Mouse (Mus musculus) neural tube, embryonic 11.5 days (tissue): ENCODE data around the gene Pim3. TPM values are rescaled to one million over a fixed set of nuclear protein-coding genes. Genes with fewer than 3 reads are reported as not detected.

Experiments used
- ATAC-seq: fragments of 200-750 bp; cut with Nextera tagmentation; 2 replicates; pipeline ENCODE4 v1.8.0; 2017; ENCODE audit warnings: moderate number of reproducible peaks, mild to moderate bottlenecking, moderate TSS enrichment, moderate library complexity; ENCODE audit not compliant: insufficient read depth, low FRiP score, low TSS enrichment
- DNase-seq: peaks from one replicate; pipeline ENCODE4 v3.0.0-alpha.2; 2015; ENCODE audit warnings: low spot score
- H3K27ac ChIP-seq: fragments of 300-500 bp; sonication (generic); 2 replicates; pipeline ENCODE4 v1.5.1; 2014; ENCODE audit warnings: low read depth, mild to moderate bottlenecking, low read length
- H3K27me3 ChIP-seq: fragments of 300-500 bp; sonication (generic); 2 replicates; pipeline ENCODE4 v1.6.1; 2014; ENCODE audit warnings: mild to moderate bottlenecking, low read length, mixed read lengths; ENCODE audit not compliant: control insufficient read depth, insufficient read depth
- H3K36me3 ChIP-seq: fragments of 300-500 bp; sonication (generic); 2 replicates; pipeline ENCODE4 v1.6.1; 2014; ENCODE audit warnings: mild to moderate bottlenecking, low read length, moderate library complexity, mixed read lengths; ENCODE audit not compliant: control insufficient read depth, insufficient read depth
- H3K4me1 ChIP-seq: fragments of 300-500 bp; sonication (generic); 2 replicates; pipeline ENCODE4 v1.6.1; 2014; ENCODE audit warnings: low read length, mixed read lengths; ENCODE audit not compliant: control insufficient read depth, insufficient read depth
- H3K4me2 ChIP-seq: fragments of 300-500 bp; sonication (generic); 2 replicates; pipeline ENCODE4 v1.6.1; 2014; ENCODE audit warnings: low read depth, mild to moderate bottlenecking, moderate library complexity
- H3K4me3 ChIP-seq: fragments of 300-500 bp; sonication (generic); 2 replicates; pipeline ENCODE4 v1.5.1; 2014; ENCODE audit warnings: low read depth, low read length
- H3K9ac ChIP-seq: fragments of 300-500 bp; sonication (generic); 2 replicates; pipeline ENCODE4 v1.6.1; 2014; ENCODE audit warnings: mild to moderate bottlenecking, low read length
- H3K9me3 ChIP-seq: fragments of 300-500 bp; sonication (generic); 2 replicates; pipeline ENCODE4 v1.6.1; 2016; ENCODE audit warnings: low read length; ENCODE audit not compliant: control insufficient read depth
- WGBS: fragments of 180-500 bp; shearing (Covaris S2); extraction: QIAGEN DNeasy Blood & Tissue Kit; methylation state at CpG from one replicate; pipeline ENCODE4 v1.1.7; 2014; 5-methylcytosine and 5-hydroxymethylcytosine counted together
- polyA plus RNA-seq: library from polyadenylated mRNA; unstranded; fragments of >200 nt; fragmentation: Nextera tagmentation; extraction: Ambion mirVana; gene quantifications from 2 replicates; pipeline ENCODE4 v1.2.1, GENCODE M21; 2014

Pim3 gene
- polyA plus RNA-seq, 1 experiment from 2014 or later = 42.3 TPM

DNA sequence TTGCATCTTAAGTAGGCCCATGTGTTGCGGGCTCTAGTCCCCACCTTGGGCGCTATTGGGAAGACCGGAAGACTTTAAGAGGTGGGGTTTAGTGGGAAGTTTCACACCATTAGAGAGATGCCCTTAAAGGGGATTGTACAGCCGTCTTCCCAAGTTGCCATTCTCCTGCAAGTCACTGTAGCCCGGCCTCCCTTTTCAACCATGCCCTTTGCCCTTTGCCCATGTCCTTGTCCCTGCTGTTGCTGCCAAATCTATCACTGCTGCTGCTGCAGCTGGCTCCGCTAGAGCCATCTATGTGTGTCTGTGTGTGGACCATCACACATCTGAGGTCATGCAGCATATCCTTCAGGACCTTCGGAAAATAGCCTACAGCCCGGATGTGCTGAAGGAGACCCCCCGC, 29.4 kb upstream of the Pim3 start:
- WGBS = 85% methylated on average over 9 of the region's 9 CpGs
- no peaks in the 10 kb centered on the region for H3K36me3 ChIP-seq
- ATAC-seq (no peak), DNase-seq (no peak)
- H3K9ac ChIP-seq = no peak overlapping the region
- H3K4me3 ChIP-seq = no peak overlapping the region
- H3K4me2 ChIP-seq = no peak overlapping the region
- no peak overlapping the region for H3K27ac ChIP-seq
- peaks cover under 1% of the 10 kb centered on the region for H3K4me1 ChIP-seq
- no peaks in the 10 kb centered on the region for H3K27me3 ChIP-seq
- H3K9me3 ChIP-seq = no peaks in the 10 kb centered on the region

DNA sequence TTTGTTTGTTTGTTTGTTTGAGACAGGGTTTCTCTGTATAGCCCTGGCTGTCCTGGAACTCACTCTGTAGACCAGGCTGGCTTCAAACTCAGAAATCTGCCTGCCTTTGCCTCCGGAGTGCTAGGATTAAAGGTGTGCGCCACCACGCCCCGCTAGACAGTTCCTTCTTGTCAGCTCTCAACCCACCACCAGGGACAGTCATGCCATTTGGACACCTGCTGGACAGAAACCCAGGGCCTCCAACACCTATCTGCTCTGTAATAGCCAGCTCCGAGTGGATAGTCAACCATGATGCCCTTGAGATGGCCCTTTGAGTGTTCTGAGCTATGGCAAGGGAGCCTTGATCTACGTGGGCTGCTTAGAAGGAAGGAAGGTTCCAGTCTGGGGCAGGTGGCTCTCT, 26.0 kb upstream of the Pim3 start:
- ATAC-seq = no peak
- Histone ChIP-seq H3K4me3 (no peak overlapping the region), H3K4me1 (peaks cover 12% of the 10 kb centered on the region), H3K27ac (no peak overlapping the region), H3K9ac (no peak overlapping the region), H3K36me3 (no peaks in the 10 kb centered on the region), H3K4me2 (no peak overlapping the region), H3K9me3 (no peaks in the 10 kb centered on the region), H3K27me3 (no peaks in the 10 kb centered on the region)
- 81% methylated on average over 6 of the region's 6 CpGs for WGBS
- DNase-seq = no peak

DNA sequence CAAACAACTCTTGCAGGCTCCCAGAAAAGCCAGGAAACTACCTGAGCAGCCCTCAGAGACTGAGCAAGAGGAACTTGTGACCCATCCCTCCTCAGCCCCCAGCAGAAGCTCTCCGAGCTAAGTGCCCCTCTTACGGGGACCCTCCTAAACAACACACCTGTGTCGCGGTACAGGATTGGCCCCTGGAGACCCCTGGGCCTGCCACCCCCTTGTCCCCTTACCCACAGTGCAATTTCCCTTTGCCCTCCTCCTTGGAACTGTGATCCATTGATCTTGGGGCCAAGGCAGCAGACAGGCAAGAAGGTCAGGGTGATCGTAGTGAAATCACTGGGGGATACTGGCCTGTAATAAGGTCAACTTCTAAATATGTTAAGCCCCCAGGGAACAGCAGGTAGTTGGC, 25.4 kb upstream of the Pim3 start:
- H3K27ac ChIP-seq = no peak overlapping the region
- no peaks in the 10 kb centered on the region for H3K9me3 ChIP-seq
- no peaks in the 10 kb centered on the region for H3K36me3 ChIP-seq
- H3K4me1 ChIP-seq = peaks cover 12% of the 10 kb centered on the region
- no peak overlapping the region for H3K4me2 ChIP-seq
- 71% methylated on average over 5 of the region's 5 CpGs for WGBS
- no peak overlapping the region for H3K4me3 ChIP-seq
- ATAC-seq = no peak
- no peaks in the 10 kb centered on the region for H3K27me3 ChIP-seq
- no peak for DNase-seq
- no peak overlapping the region for H3K9ac ChIP-seq

DNA sequence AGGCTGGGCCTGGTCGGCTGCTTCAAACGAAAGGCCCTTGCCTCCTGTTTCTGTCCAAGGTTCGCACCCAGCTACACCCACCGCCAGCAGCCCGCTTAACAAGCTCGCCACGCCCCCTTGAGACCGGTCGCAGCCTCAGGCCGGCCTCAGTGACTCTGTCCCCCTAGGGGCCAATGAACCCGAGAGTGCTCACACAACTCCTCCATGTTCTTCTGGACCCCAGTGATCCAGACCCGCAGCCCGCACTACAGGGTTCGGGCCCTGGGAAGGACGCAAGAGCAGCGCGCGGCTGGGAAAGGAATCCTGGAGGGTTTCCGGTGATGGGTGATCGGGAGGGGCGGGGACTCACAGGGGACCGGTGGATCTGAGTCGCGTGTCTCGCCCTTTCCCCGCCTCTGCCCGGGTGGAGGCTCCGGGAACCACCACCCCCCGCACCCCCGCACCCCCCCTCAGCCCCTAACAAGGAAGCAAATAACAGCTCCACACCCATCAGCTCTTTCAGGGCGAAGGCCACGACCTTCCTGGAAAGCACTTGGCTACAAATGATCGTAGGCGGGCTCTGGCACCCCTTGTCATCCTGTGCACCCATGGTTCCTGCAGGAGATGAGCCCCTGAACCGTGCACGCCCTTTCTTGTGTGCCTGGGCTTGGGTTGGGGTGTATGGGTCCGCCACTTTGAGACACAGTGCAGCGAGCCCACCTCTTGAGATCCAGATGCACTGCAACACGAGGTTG, 24.6 kb upstream of the Pim3 start:
- DNase-seq (peak; percentile 69), ATAC-seq (peak; percentile 56)
- 1% methylated on average over 32 of the region's 39 CpGs for WGBS
- H3K27me3 ChIP-seq = no peaks in the 10 kb centered on the region
- H3K9me3 ChIP-seq = no peaks in the 10 kb centered on the region
- peak overlapping the region; percentile 47 for H3K9ac ChIP-seq
- H3K36me3 ChIP-seq = no peaks in the 10 kb centered on the region
- H3K4me1 ChIP-seq = peaks cover 12% of the 10 kb centered on the region
- H3K4me3 ChIP-seq = peak overlapping the region; percentile 43
- no peak overlapping the region for H3K27ac ChIP-seq
- peak overlapping the region; percentile 81 for H3K4me2 ChIP-seq

DNA sequence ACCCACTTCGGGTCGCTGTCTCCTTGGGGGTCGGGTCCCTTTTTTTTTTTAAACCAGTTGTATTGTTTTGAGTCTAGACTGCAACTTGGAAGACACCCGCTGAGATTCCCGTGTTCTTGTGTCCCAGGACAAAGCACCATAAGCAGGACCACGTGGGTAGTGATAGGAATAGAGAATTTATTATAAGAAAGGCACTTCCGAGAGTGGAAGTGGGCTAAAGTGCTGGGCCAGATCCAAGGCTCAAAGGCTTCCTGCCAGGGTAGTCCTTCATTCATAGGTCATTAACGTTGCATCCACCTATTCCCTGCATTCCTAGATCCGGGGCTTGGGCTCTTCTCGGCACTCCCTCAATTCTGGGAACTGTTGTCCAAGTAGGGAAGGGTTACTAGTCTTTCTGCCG, 24.0 kb upstream of the Pim3 start:
- DNase-seq (no peak), ATAC-seq (no peak)
- Histone ChIP-seq H3K4me1 (peaks cover 12% of the 10 kb centered on the region), H3K36me3 (no peaks in the 10 kb centered on the region), H3K9me3 (no peaks in the 10 kb centered on the region), H3K27me3 (no peaks in the 10 kb centered on the region), H3K27ac (no peak overlapping the region), H3K4me3 (peak overlapping the region; percentile 43), H3K4me2 (peak overlapping the region; percentile 81), H3K9ac (peak overlapping the region; percentile 47)
- 1% methylated on average over 11 of the region's 11 CpGs for whole genome bisulfite sequencing

DNA sequence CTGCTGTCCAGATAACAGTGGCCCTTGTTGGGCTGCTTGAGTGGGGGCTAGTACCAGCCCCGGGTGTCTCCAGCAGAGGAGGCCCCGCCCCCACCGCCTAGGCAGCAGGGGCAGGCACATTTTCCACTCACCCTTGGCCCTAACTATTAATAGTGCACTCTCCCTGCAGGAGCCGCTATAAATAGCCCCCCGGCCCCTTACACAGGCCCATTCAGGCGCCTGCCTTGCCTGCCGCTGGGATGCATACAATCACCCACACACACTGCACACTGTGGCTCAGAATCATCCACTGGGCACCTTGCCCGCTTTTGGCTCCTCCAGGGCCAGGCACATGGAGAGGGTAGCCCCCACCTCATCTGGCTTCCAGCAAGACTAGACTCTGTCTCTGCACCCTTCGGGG, 22.7 kb upstream of the Pim3 start:
- 22% methylated on average over 9 of the region's 9 CpGs for WGBS
- Histone ChIP-seq H3K4me1 (peaks cover 12% of the 10 kb centered on the region), H3K9me3 (no peaks in the 10 kb centered on the region), H3K9ac (peak overlapping the region; percentile 32), H3K4me3 (no peak overlapping the region), H3K27me3 (no peaks in the 10 kb centered on the region), H3K4me2 (no peak overlapping the region), H3K36me3 (no peaks in the 10 kb centered on the region), H3K27ac (0 out of 2 replicates have a peak overlapping the region, but pooled peaks have one; percentile 60)
- ATAC-seq = peak; percentile 64; the same call in 1 of the 2 replicates
- peak; percentile 18 for DNase-seq

DNA sequence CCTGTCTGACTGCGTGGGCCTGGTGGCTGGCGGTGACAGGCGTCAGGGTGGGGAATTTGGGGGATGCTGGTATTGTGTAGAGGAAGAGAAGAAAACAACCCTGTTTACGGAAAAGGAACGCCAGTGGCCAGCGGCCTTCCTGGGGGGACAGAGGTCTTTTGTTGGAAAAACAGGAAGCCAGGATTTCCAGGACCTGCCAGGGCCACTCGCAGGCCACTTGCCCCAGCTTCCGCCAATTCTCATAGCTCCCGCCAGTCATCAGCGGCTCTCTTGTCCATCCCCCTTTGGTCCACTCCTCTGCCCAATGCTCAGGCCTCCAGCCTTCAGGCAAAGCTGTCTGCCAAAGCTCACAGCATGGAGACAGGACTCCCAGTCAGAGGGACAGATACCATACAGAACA, 21.9 kb upstream of the Pim3 start:
- Histone ChIP-seq H3K9me3 (no peaks in the 10 kb centered on the region), H3K4me3 (no peak overlapping the region), H3K4me2 (no peak overlapping the region), H3K9ac (no peak overlapping the region), H3K4me1 (peaks cover 12% of the 10 kb centered on the region), H3K27ac (no peak overlapping the region), H3K36me3 (no peaks in the 10 kb centered on the region), H3K27me3 (no peaks in the 10 kb centered on the region)
- 71% methylated on average over 10 of the region's 10 CpGs for WGBS
- ATAC-seq (no peak), DNase-seq (peak; percentile 25)

DNA sequence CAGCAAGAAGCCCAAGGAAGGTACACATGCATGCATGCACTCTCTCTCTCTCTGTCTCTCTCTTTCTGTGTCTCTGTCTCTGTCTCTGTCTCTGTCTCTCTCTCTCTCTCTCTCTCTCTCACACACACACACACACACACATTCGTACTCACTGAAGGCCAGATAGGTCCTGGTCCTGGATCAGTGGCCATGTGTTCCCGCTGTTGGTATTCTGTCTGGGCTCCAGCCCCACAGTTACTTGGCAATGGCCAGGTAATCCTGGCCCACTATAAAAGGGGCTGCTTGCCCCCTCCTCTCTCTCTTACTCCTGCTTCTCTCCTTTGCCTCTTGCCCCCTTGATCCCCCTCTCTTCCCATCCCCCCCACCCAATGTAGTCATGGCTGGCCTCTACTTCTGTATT, 20.8 kb upstream of the Pim3 start:
- Histone ChIP-seq H3K4me1 (peaks cover 12% of the 10 kb centered on the region), H3K4me2 (no peak overlapping the region), H3K36me3 (no peaks in the 10 kb centered on the region), H3K9ac (no peak overlapping the region), H3K4me3 (no peak overlapping the region), H3K9me3 (no peaks in the 10 kb centered on the region), H3K27ac (no peak overlapping the region), H3K27me3 (no peaks in the 10 kb centered on the region)
- DNase-seq (no peak), ATAC-seq (no peak)
- WGBS = 87% methylated on average over 2 of the region's 2 CpGs

DNA sequence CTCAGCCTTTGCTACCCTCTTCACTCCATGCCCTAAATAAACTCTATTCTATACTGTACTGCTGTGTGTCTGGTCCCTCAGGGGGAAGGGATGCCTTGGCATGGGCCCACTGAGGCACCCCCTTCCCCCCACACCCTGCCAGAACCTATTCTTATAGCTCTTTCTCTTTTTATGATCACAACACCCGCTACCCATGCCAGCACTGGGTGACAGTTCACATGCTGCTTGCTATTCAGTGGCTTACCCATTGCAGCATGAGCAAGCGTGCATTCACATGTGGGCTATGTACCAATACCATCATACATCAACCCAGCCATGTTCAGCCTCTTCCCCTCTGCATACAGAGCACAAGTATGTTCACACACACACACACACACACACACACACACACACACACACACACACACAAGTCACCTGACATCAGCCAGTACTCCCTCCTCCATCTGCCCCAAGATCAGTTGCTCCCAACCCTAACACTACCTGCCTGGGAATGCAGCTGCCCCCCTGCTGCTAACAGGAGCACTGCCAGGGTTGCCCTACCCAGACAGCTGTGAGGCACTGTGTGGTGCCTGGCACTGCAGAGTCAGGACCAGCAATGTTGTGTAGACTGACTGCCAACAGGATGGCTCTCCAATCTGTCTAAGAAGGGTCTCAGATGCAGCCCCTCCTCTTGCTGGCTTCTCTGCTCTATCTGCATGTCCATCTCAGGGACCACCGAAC, 20.2 kb upstream of the Pim3 start:
- Histone ChIP-seq H3K36me3 (no peaks in the 10 kb centered on the region), H3K4me1 (peaks cover 12% of the 10 kb centered on the region), H3K4me2 (no peak overlapping the region), H3K4me3 (no peak overlapping the region), H3K27ac (no peak overlapping the region), H3K9ac (no peak overlapping the region), H3K27me3 (no peaks in the 10 kb centered on the region), H3K9me3 (no peaks in the 10 kb centered on the region)
- 88% methylated on average over 3 of the region's 3 CpGs for WGBS
- no peak for DNase-seq
- ATAC-seq = no peak
